Mouse (Mus musculus): ENCODE measurements around the gene Gm17455. TPM values are rescaled to one million over a fixed set of nuclear protein-coding genes. Genes with fewer than 3 reads are reported as not detected.

Gene Gm17455
- not detected for polyA plus RNA-seq (2014; fragmentation: Illumina TruSeq; extraction: RNeasy Lipid Tissue Mini Kit (QIAGEN cat#74804); ENCODE audit: low read depth, low replicate concordance)

DNA sequence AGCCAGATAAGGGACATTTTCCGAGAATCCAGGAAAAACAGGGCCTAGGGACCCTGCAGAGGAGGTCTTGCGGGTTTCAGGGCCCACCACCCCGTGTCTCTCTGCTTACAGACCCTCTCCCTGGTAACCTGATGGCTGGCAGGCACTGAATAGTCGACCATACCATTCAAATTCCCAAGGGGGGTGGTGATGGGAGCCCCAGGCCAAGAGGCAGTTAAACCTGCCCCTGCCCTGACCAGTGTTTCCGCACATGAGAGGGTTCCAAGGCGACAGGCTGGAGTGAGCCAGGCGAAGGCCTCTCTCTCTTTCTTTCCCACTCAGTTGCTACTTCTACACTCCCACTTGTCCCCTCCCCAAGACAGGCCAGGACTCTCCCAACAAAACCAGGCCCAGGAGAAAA is at the start of gene Gm17455:
TSS of gene Gm17455 (plus strand) at position 278 of the 400 bp plus-strand sequence.

Other genes with a start within 250 kb of the Gm17455 start
- 0.88 TPM for gene Chst3, start 180.5 kb upstream of the Gm17455 start, polyA plus RNA-seq (2014; fragmentation: Illumina TruSeq; extraction: RNeasy Lipid Tissue Mini Kit (QIAGEN cat#74804); ENCODE audit: low read depth, low replicate concordance)
- 975 TPM for gene Psap, start 122.1 kb upstream of the Gm17455 start, polyA plus RNA-seq (2014; fragmentation: Illumina TruSeq; extraction: RNeasy Lipid Tissue Mini Kit (QIAGEN cat#74804); ENCODE audit: low read depth, low replicate concordance)
- 59.6 TPM for gene Vsir, start 52.9 kb upstream of the Gm17455 start, polyA plus RNA-seq (2014; fragmentation: Illumina TruSeq; extraction: RNeasy Lipid Tissue Mini Kit (QIAGEN cat#74804); ENCODE audit: low read depth, low replicate concordance)

Data from adipose tissue, adult 10 weeks (tissue).